Mouse (Mus musculus) embryonic facial prominence, embryonic 14.5 days (tissue): ENCODE results near the gene Cfap57. TPM values are rescaled to one million over a fixed set of nuclear protein-coding genes. Genes with fewer than 3 reads are reported as not detected.

Experiments
- ATAC-seq: fragments of 200-750 bp; cut with Nextera tagmentation; 2 replicates; pipeline ENCODE4 v1.8.0; 2017; ENCODE audit warnings: low read depth, moderate number of reproducible peaks, moderate TSS enrichment
- DNase-seq: peaks from one replicate; pipeline ENCODE4 v3.0.0-alpha.2; 2015; ENCODE audit warnings: low spot score
- H3K27ac ChIP-seq: fragments of 300-500 bp; sonication (generic); replicated peaks from 2 replicates; pipeline ENCODE4 v1.5.1; 2014; ENCODE audit warnings: low read depth, mild to moderate bottlenecking, low read length, moderate library complexity
- H3K27me3 ChIP-seq: fragments of 300-500 bp; sonication (generic); replicated peaks from 2 replicates; pipeline ENCODE4 v1.6.1; 2014; ENCODE audit warnings: low read length; ENCODE audit not compliant: control insufficient read depth, insufficient read depth
- H3K36me3 ChIP-seq: fragments of 300-500 bp; sonication (generic); 2 replicates; pipeline ENCODE4 v1.6.1; 2014; ENCODE audit warnings: low read length, mixed read lengths; ENCODE audit not compliant: control insufficient read depth, insufficient read depth
- H3K4me1 ChIP-seq: fragments of 300-500 bp; sonication (generic); 2 replicates; pipeline ENCODE4 v1.6.1; 2014; ENCODE audit warnings: antibody characterized with exemption, low read length; ENCODE audit not compliant: control insufficient read depth, insufficient read depth
- H3K4me2 ChIP-seq: fragments of 300-500 bp; sonication (generic); 2 replicates; pipeline ENCODE4 v1.6.1; 2014; ENCODE audit warnings: low read depth, mild to moderate bottlenecking, low read length, moderate library complexity, mixed read lengths
- H3K4me3 ChIP-seq: fragments of 300-500 bp; sonication (generic); 2 replicates; pipeline ENCODE4 v1.5.1; 2014; ENCODE audit warnings: low read depth, mild to moderate bottlenecking, low read length
- H3K9ac ChIP-seq: fragments of 300-500 bp; sonication (generic); 2 replicates; pipeline ENCODE4 v1.6.1; 2014; ENCODE audit warnings: low read depth, mild to moderate bottlenecking, low read length, moderate library complexity, mixed read lengths
- H3K9me3 ChIP-seq: fragments of 300-500 bp; sonication (generic); 2 replicates; pipeline ENCODE4 v1.6.1; 2016; ENCODE audit warnings: low read length; ENCODE audit not compliant: control insufficient read depth
- WGBS: fragments of 180-500 bp; shearing (Covaris S2); extraction: QIAGEN DNeasy Blood & Tissue Kit; methylation state at CpG from one replicate; pipeline ENCODE4 v1.1.7; 2014; 5-methylcytosine and 5-hydroxymethylcytosine counted together
- polyA plus RNA-seq: library from polyadenylated mRNA; unstranded; fragments of >200 nt; fragmentation: Nextera tagmentation; extraction: Ambion mirVana; gene quantifications from 2 replicates; pipeline ENCODE4 v1.2.1, GENCODE M21; 2014

Cfap57 gene
- polyA plus RNA-seq, 1 experiment from 2014 or later: 1.4 TPM

GRCm38 (mm10) chr4:118533605-118534004 is 87.0 kb downstream of the Cfap57 start:
- H3K9ac ChIP-seq: no peak overlapping the region
- no peaks in the 10 kb centered on the region for H3K27me3 ChIP-seq
- H3K36me3 ChIP-seq: no peaks in the 10 kb centered on the region
- DNase-seq (no peak), ATAC-seq (no peak)
- H3K4me2 ChIP-seq: no peak overlapping the region
- WGBS: 72% methylated on average over 7 of the region's 7 CpGs
- H3K4me1 ChIP-seq: no peaks in the 10 kb centered on the region
- H3K27ac ChIP-seq: no peak overlapping the region
- H3K9me3 ChIP-seq: no peaks in the 10 kb centered on the region
- no peak overlapping the region for H3K4me3 ChIP-seq

GRCm38 (mm10) chr4:118533156-118533555 is 87.4 kb downstream of the Cfap57 start:
- Histone ChIP-seq H3K27me3 (no peaks in the 10 kb centered on the region), H3K4me3 (no peak overlapping the region), H3K4me2 (no peak overlapping the region), H3K9ac (no peak overlapping the region), H3K9me3 (no peaks in the 10 kb centered on the region), H3K36me3 (no peaks in the 10 kb centered on the region), H3K4me1 (no peaks in the 10 kb centered on the region), H3K27ac (no peak overlapping the region)
- ATAC-seq (no peak), DNase-seq (no peak)
- 37% methylated on average over 3 of the region's 4 CpGs for WGBS

DNA sequence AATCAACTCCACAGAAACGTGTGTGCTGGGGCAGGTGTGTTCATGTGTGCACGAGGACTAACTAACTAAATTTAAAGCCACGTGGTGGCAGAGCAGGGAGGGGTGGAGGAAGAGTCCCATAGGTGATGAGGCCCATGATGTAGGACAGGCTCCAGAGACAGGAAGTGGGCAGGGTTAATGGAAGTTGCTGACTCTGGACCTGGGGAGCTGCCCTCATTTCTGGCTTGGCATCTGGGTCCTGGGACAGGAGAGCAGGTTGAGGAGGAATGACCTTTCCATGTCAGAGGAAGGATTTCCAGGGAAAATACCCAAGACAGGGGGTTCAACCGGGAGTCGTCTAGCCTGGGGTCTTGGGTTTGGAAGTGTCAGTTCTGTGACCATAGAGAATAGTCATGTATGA is 87.9 kb downstream of the Cfap57 start:
- ATAC-seq: no peak
- Histone ChIP-seq H3K27ac (no peak overlapping the region), H3K36me3 (no peaks in the 10 kb centered on the region), H3K9me3 (no peaks in the 10 kb centered on the region), H3K27me3 (no peaks in the 10 kb centered on the region), H3K4me1 (no peaks in the 10 kb centered on the region), H3K4me3 (no peak overlapping the region), H3K9ac (no peak overlapping the region), H3K4me2 (no peak overlapping the region)
- WGBS: 77% methylated on average over 5 of the region's 5 CpGs
- DNase-seq: no peak

GRCm38 (mm10) chr4:118527720-118528119 is 92.9 kb downstream of the Cfap57 start:
- 80% methylated on average over 6 of the region's 6 CpGs for WGBS
- Histone ChIP-seq H3K4me1 (peaks cover 4% of the 10 kb centered on the region; the same call in 1 of the 2 replicates), H3K9ac (no peak overlapping the region), H3K27me3 (no peaks in the 10 kb centered on the region), H3K4me2 (peak overlapping the region; percentile 35; the same call in 1 of the 2 replicates), H3K4me3 (no peak overlapping the region), H3K27ac (no peak overlapping the region), H3K36me3 (no peaks in the 10 kb centered on the region), H3K9me3 (no peaks in the 10 kb centered on the region)
- ATAC-seq (no peak), DNase-seq (no peak)

DNA sequence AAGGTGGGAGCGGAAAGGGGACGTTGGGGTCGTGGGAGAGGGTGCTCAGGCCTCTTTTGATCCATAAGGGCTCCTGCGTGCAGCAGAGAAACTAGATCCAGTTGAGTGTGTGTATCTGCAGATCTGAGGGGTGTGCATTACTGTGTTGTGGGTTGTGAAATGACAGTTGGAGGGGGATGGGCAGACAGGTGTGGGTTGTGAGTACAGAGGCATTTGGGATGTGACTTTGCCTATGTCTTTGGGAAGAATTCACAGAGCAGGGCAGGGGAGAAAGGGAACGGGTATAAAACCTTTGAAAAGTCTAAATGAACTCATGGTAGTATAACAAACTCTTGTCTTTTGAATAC is 93.3 kb downstream of the Cfap57 start:
- H3K36me3 ChIP-seq: no peaks in the 10 kb centered on the region
- peak overlapping the region; percentile 35 for H3K4me2 ChIP-seq
- peak overlapping the region; percentile 17 for H3K4me3 ChIP-seq
- H3K9ac ChIP-seq: no peak overlapping the region
- no peaks in the 10 kb centered on the region for H3K27me3 ChIP-seq
- H3K4me1 ChIP-seq: peaks cover 4% of the 10 kb centered on the region; the same call in 1 of the 2 replicates
- H3K27ac ChIP-seq: no peak overlapping the region
- H3K9me3 ChIP-seq: no peaks in the 10 kb centered on the region
- WGBS: 41% methylated on average over 5 of the region's 5 CpGs
- no peak for DNase-seq
- ATAC-seq: 0 out of 2 replicates have a peak, but pooled peaks have one; percentile 12

- ATAC-seq: peak; percentile 53; the same call in 1 of the 2 replicates
- peak within 1 kb of the TSS; percentile 35 for H3K4me2 ChIP-seq
These were observed 93.9 kb downstream of the Cfap57 start, which contains the start of gene 2610528J11Rik for GRCm38 (mm10) chr4:118526408-118527334. TSS of gene 2610528J11Rik (plus strand) at chr4:118526999.

GRCm38 (mm10) chr4:118525779-118526178 is 94.8 kb downstream of the Cfap57 start:
- 82% methylated on average over 3 of the region's 3 CpGs for WGBS
- H3K9me3 ChIP-seq: no peaks in the 10 kb centered on the region
- peaks cover 4% of the 10 kb centered on the region; the same call in 1 of the 2 replicates for H3K4me1 ChIP-seq
- H3K4me3 ChIP-seq: no peak overlapping the region
- no peaks in the 10 kb centered on the region for H3K27me3 ChIP-seq
- H3K27ac ChIP-seq: no peak overlapping the region
- no peaks in the 10 kb centered on the region for H3K36me3 ChIP-seq
- ATAC-seq: no peak
- H3K4me2 ChIP-seq: no peak overlapping the region
- no peak for DNase-seq
- H3K9ac ChIP-seq: no peak overlapping the region

More at GRCm38 (mm10) chr4:118526408-118527334, 93.9 kb downstream of the Cfap57 start, which contains the start of gene 2610528J11Rik:
- H3K36me3 ChIP-seq: no peaks in the 10 kb centered on the region
- H3K27me3 ChIP-seq: no peaks in the 10 kb centered on the region
- H3K27ac ChIP-seq: no peak within 1 kb of the TSS
- DNase-seq: peak; percentile 62
- H3K9me3 ChIP-seq: no peaks in the 10 kb centered on the region
- no peak within 1 kb of the TSS for H3K9ac ChIP-seq
- peak within 1 kb of the TSS; percentile 17 for H3K4me3 ChIP-seq
- H3K4me1 ChIP-seq: peaks cover 4% of the 10 kb centered on the region; the same call in 1 of the 2 replicates
- WGBS: 31% methylated on average over 17 of the region's 17 CpGs

- ATAC-seq (no peak), DNase-seq (no peak)
- H3K4me2 ChIP-seq: no peak overlapping the region
- no peaks in the 10 kb centered on the region for H3K9me3 ChIP-seq
- no peaks in the 10 kb centered on the region for H3K36me3 ChIP-seq
- H3K4me3 ChIP-seq: no peak overlapping the region
- H3K27ac ChIP-seq: no peak overlapping the region
- H3K4me1 ChIP-seq: peaks cover 4% of the 10 kb centered on the region; the same call in 1 of the 2 replicates
- H3K27me3 ChIP-seq: no peaks in the 10 kb centered on the region
- H3K9ac ChIP-seq: no peak overlapping the region
- WGBS: 69% methylated on average over 7 of the region's 7 CpGs
These were observed 96.6 kb downstream of the Cfap57 start for GRCm38 (mm10) chr4:118523976-118524375.
